Mouse (Mus musculus) forebrain, embryonic 11.5 days (tissue): Measurements from ENCODE around the gene Qsox2. TPM values are rescaled to one million over a fixed set of nuclear protein-coding genes. Genes with fewer than 3 reads are reported as not detected.

ENCODE experiments used
- ATAC-seq: fragments of 200-750 bp; cut with Nextera tagmentation; replicated peaks from 2 replicates; pipeline ENCODE4 v1.8.0; 2017; ENCODE audit warnings: moderate TSS enrichment; ENCODE audit not compliant: low FRiP score
- DNase-seq: peaks from one replicate; pipeline ENCODE4 v3.0.0-alpha.2; 2017; ENCODE audit warnings: low spot score
- H3K27ac ChIP-seq: fragments of 300-500 bp; sonication (generic); 2 replicates; pipeline ENCODE4 v1.5.1; 2014; ENCODE audit warnings: low read depth, low read length
- H3K27me3 ChIP-seq: fragments of 300-500 bp; sonication (generic); 2 replicates; pipeline ENCODE4 v1.6.1; 2014; ENCODE audit warnings: mild to moderate bottlenecking, low read length, mixed read lengths; ENCODE audit not compliant: control insufficient read depth, insufficient read depth
- H3K36me3 ChIP-seq: fragments of 300-500 bp; sonication (generic); 2 replicates; pipeline ENCODE4 v1.6.1; 2014; ENCODE audit warnings: mild to moderate bottlenecking, low read length, moderate library complexity, mixed read lengths; ENCODE audit not compliant: control insufficient read depth, insufficient read depth
- H3K4me1 ChIP-seq: fragments of 300-500 bp; sonication (generic); replicated peaks from 2 replicates; pipeline ENCODE4 v1.6.1; 2014; ENCODE audit warnings: low read length, mixed read lengths; ENCODE audit not compliant: control insufficient read depth, insufficient read depth
- H3K4me2 ChIP-seq: fragments of 300-500 bp; sonication (generic); 2 replicates; pipeline ENCODE4 v1.6.1; 2014; ENCODE audit warnings: low read depth, mild to moderate bottlenecking, low read length, moderate library complexity, mixed read lengths; ENCODE audit not compliant: severe bottlenecking
- H3K4me3 ChIP-seq: fragments of 300-500 bp; sonication (generic); 2 replicates; pipeline ENCODE4 v1.5.1; 2014; ENCODE audit warnings: low read depth, low read length
- H3K9ac ChIP-seq: fragments of 300-500 bp; sonication (generic); 2 replicates; pipeline ENCODE4 v1.6.1; 2014; ENCODE audit warnings: low read length
- H3K9me3 ChIP-seq: fragments of 300-500 bp; sonication (generic); 2 replicates; pipeline ENCODE4 v1.6.1; 2016; ENCODE audit warnings: low read length, mixed read lengths; ENCODE audit not compliant: control insufficient read depth
- WGBS: fragments of 180-500 bp; shearing (Covaris S2); extraction: QIAGEN DNeasy Blood & Tissue Kit; methylation state at CpG from one replicate; pipeline ENCODE4 v1.1.7; 2014; 5-methylcytosine and 5-hydroxymethylcytosine counted together
- polyA plus RNA-seq: library from polyadenylated mRNA; unstranded; fragments of >200 nt; fragmentation: Nextera tagmentation; extraction: Ambion mirVana; gene quantifications from 2 replicates; pipeline ENCODE4 v1.2.1, GENCODE M21; 2014

Qsox2 gene
- polyA plus RNA-seq, 1 experiment from 2014 or later = 20.6 TPM

GRCm38 (mm10) chr2:26208126-26208789 is 29.1 kb downstream of the Qsox2 start, which contains the start of gene Lhx3:
Gene Lhx3, minus strand, starts transcription at chr2:26208289.
- no peak within 1 kb of the TSS for H3K4me3 ChIP-seq
- peaks cover 47% of the 10 kb centered on the region for H3K27me3 ChIP-seq
- no peak within 1 kb of the TSS for H3K9ac ChIP-seq
- H3K36me3 ChIP-seq = no peaks in the 10 kb centered on the region; the same call in none of the 2 replicates
- DNase-seq (peak; percentile 95), ATAC-seq (peak; percentile 39; the same call in 1 of the 2 replicates)
- peaks cover 10% of the 10 kb centered on the region for H3K4me1 ChIP-seq
- H3K4me2 ChIP-seq = no peak within 1 kb of the TSS
- 5% methylated on average over 19 of the region's 19 CpGs for WGBS
- no peaks in the 10 kb centered on the region for H3K9me3 ChIP-seq
- H3K27ac ChIP-seq = no peak within 1 kb of the TSS

DNA sequence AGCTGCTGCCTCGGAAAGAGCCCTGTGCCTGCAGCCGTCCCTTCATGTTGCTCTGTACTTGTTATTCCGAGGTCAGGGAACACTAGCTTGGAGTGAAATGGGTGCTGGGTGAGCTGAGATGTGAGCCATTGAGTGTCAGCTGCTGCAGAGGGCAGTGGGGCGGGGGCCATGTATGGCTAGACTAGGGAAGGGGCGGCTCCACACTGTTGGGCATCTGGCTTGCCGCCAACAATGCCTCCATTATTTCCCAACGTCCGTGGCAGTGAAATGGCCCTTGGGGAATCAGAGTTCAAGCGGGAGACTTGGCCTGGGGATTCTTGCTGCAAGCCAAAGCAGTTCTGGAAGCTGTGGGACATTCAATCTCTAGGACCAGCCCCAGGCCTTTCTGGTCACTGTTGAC is 29.8 kb downstream of the Qsox2 start:
- H3K36me3 ChIP-seq = no peaks in the 10 kb centered on the region; the same call in none of the 2 replicates
- H3K4me3 ChIP-seq = no peak overlapping the region
- no peak for ATAC-seq
- H3K9ac ChIP-seq = no peak overlapping the region
- 5% methylated on average over 9 of the region's 9 CpGs for WGBS
- H3K27ac ChIP-seq = no peak overlapping the region
- no peaks in the 10 kb centered on the region for H3K9me3 ChIP-seq
- H3K4me2 ChIP-seq = no peak overlapping the region
- H3K4me1 ChIP-seq = peaks cover 10% of the 10 kb centered on the region
- DNase-seq = no peak
- peaks cover 54% of the 10 kb centered on the region for H3K27me3 ChIP-seq

DNA sequence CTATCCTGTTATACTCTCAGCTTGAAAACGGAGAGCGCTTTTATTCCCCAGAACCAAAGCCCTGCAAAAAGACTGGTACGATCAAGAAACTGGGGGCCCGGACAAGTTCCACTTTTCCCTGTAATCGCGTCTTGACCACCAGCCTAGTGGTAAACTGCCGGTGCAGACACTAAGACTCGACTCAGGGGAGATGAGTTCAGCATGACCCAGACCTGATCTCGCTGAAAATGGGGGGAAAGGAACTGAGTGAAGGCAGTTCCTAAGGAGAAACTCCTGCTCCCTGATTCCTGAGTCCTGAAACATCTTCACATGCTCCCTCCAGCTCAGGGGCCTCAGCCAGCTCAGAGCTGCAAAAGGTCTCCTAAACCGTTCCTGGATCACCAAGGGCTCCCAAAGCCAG is 31.6 kb downstream of the Qsox2 start:
- DNase-seq (no peak), ATAC-seq (no peak)
- peaks cover 14% of the 10 kb centered on the region for H3K4me1 ChIP-seq
- no peaks in the 10 kb centered on the region for H3K9me3 ChIP-seq
- no peaks in the 10 kb centered on the region; the same call in 1 of the 2 replicates for H3K36me3 ChIP-seq
- no peak overlapping the region; the same call in 1 of the 2 replicates for H3K4me2 ChIP-seq
- no peak overlapping the region for H3K9ac ChIP-seq
- H3K27ac ChIP-seq = no peak overlapping the region
- 7% methylated on average over 10 of the region's 10 CpGs for WGBS
- H3K27me3 ChIP-seq = peaks cover 72% of the 10 kb centered on the region
- H3K4me3 ChIP-seq = no peak overlapping the region

DNA sequence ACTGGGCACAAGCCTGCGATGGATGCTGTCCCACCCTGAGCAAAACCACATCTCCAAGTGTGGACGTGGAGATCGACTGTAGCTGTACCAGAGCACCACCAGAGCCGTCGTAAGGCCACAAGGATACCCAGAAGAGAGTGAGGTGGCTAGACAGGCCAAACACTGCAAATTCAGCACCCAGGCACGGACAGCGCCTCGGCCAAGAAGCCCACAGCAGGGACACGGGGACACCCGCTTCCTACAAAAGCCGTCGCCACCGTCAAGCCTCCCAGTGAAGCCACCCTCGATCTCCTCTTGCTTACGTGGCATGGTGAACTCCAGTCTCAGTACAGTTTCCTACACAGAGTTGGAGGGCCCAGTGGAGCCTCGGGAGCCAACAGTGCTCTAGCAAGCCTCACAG is 32.2 kb downstream of the Qsox2 start:
- H3K9me3 ChIP-seq = no peaks in the 10 kb centered on the region
- ATAC-seq (no peak), DNase-seq (peak; percentile 76)
- no peak overlapping the region for H3K4me2 ChIP-seq
- WGBS = 2% methylated on average over 16 of the region's 16 CpGs
- H3K27me3 ChIP-seq = peaks cover 79% of the 10 kb centered on the region
- H3K4me3 ChIP-seq = no peak overlapping the region
- no peak overlapping the region for H3K27ac ChIP-seq
- H3K9ac ChIP-seq = no peak overlapping the region
- H3K36me3 ChIP-seq = no peaks in the 10 kb centered on the region; the same call in 1 of the 2 replicates
- peaks cover 14% of the 10 kb centered on the region for H3K4me1 ChIP-seq

DNA sequence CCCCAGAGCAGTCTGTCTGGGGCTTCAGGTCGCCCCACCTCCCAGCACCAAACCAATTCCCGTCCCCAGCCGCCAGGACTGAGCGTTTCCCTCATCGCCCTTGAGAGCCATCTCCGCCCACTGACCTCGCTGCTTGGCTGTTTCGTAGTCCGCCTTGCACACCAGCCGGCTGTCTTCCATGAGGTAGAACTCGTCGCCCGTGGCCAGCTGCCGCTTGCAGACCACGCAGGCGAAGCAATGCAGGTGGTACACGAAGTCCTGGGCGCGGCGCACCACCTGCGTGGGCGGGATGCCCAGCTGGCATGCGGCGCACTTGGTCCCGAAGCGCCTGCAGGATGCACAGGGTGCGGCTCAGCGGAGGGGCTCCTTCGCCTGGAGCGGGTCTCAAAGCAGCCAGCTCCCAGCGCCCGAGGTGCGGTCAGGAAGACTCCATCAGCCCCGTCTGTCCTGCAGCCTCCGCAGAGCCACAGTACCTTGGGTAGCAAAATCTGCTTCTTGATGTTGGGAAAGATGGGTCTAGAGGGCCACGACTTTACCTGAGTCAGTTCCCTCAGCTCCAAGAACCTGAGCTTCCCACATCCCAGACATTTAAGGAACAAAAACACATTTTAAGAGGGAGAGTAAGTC is 34.4 kb downstream of the Qsox2 start:
- H3K36me3 ChIP-seq = no peaks in the 10 kb centered on the region
- DNase-seq (peak; percentile 62), ATAC-seq (no peak)
- peaks cover 99% of the 10 kb centered on the region for H3K27me3 ChIP-seq
- 1% methylated on average over 36 of the region's 36 CpGs for WGBS
- H3K9me3 ChIP-seq = no peaks in the 10 kb centered on the region
- no peak overlapping the region for H3K4me2 ChIP-seq
- no peak overlapping the region for H3K27ac ChIP-seq
- no peak overlapping the region for H3K9ac ChIP-seq
- H3K4me1 ChIP-seq = peaks cover 18% of the 10 kb centered on the region
- H3K4me3 ChIP-seq = no peak overlapping the region

- DNase-seq (no peak), ATAC-seq (no peak)
- Histone ChIP-seq H3K4me2 (0 out of 2 replicates have a peak overlapping the region, but pooled peaks have one; percentile 15), H3K9me3 (no peaks in the 10 kb centered on the region), H3K4me3 (no peak overlapping the region), H3K27ac (no peak overlapping the region), H3K9ac (no peak overlapping the region), H3K27me3 (peaks cover 98% of the 10 kb centered on the region), H3K36me3 (no peaks in the 10 kb centered on the region), H3K4me1 (peaks cover 12% of the 10 kb centered on the region)
- WGBS = under 1% methylated on average over 77 of the region's 77 CpGs
Observed at GRCm38 (mm10) chr2:26201926-26202848, 35.1 kb downstream of the Qsox2 start.

DNA sequence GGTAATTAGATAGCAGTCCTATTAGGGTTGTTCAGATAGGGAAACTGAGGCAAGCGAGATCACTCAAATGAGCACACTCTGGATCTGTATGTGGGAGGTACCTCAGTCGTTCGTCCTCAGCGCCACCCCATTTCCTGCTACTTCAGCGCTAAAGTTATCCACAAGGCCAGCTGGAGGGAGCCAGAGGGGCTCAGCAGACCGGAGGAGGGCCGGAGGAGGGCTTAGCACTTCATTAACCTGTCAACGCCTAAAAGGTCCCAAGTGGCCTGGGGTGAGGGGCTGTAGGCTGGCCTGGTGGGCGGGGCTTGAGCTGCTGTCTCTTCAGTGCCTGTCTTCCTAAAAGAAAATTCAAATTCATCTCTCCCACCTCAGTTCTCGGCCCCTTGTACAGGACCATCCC is 38.8 kb downstream of the Qsox2 start:
- peaks cover 19% of the 10 kb centered on the region for H3K4me1 ChIP-seq

DNA sequence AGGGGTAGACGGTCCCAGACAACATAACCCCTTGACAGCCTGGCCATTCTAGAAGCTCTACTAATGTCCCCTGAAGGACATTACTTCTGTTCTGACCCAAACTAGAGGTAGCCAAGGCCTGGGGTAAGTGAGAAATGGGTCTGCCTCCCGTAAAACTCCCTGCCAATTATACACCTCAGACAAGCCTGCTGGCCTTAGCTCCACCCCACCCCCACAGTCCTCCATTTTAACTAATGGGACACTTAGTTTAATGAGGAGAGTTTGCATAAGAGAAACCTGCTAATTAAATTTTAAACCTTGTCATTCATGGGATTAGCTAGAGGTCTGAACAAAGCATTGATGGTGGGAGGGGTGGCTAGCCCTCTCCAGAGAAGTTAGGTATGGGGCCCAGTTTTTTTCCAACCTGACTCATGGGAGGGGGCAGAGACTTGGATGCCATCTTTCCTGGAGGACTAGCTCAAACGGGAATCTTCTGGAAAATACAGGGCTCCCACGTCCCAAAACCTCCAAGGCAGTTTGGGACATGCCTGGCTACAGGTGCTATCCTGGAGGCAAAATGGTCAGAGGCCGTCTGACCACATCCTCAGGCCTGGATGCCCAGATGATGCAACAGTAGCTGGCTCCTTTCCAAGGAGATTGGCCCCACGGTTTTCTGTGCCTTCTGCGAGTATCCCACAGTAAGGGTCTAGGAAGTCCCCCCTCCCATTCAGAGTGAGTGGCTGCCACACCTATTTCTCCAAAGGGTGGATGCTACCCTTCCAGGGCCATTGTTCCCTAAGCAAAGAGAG is 42.6 kb downstream of the Qsox2 start:
- H3K9me3 ChIP-seq = no peaks in the 10 kb centered on the region
- ATAC-seq (peak; percentile 67), DNase-seq (peak; percentile 71)
- H3K4me3 ChIP-seq = no peak overlapping the region
- no peak overlapping the region for H3K9ac ChIP-seq
- WGBS = 19% methylated on average over 7 of the region's 7 CpGs
- peaks cover 45% of the 10 kb centered on the region for H3K27me3 ChIP-seq
- H3K27ac ChIP-seq = peak overlapping the region; percentile 31; the same call in 1 of the 2 replicates
- 0 out of 2 replicates have a peak overlapping the region, but pooled peaks have one; percentile 18 for H3K4me2 ChIP-seq
- H3K4me1 ChIP-seq = peaks cover 14% of the 10 kb centered on the region
- no peaks in the 10 kb centered on the region for H3K36me3 ChIP-seq

More for the DNA sequence above, 38.8 kb downstream of the Qsox2 start:
- Histone ChIP-seq H3K27me3 (peaks cover 82% of the 10 kb centered on the region), H3K4me3 (no peak overlapping the region), H3K9ac (no peak overlapping the region), H3K36me3 (no peaks in the 10 kb centered on the region), H3K4me2 (no peak overlapping the region), H3K27ac (no peak overlapping the region), H3K9me3 (no peaks in the 10 kb centered on the region)
- no peak for ATAC-seq
- WGBS = 0% methylated on average over 10 of the region's 10 CpGs
- DNase-seq = no peak
